Mouse (Mus musculus) limb, embryonic 14.5 days (tissue): ENCODE measurements at regions not wholly inside any gene's neighbourhood (a gene's known extent, or its start where the extent isn't known, plus 50 kb on each side); places are given as distances from the start of the nearest gene placed in this dataset.
"Not testable (repeated sequence)": the region's sequence is repeated elsewhere in the genome, so short reads cannot be mapped to it uniquely, and the experiment has no call there.

Experiments used
- ATAC-seq: fragments of 200-750 bp; cut with Nextera tagmentation; 2 replicates; pipeline ENCODE4 v1.8.0; 2017; ENCODE audit warnings: low read depth, moderate number of reproducible peaks, moderate TSS enrichment; ENCODE audit not compliant: low FRiP score
- DNase-seq: peaks from one replicate; pipeline ENCODE4 v3.0.0-alpha.2; 2015; ENCODE audit warnings: low spot score
- H3K27ac ChIP-seq: fragments of 300-500 bp; sonication (generic); replicated peaks from 2 replicates; pipeline ENCODE4 v1.5.1; 2014; ENCODE audit warnings: low read depth, mild to moderate bottlenecking, low read length, moderate library complexity, mixed read lengths
- H3K27me3 ChIP-seq: fragments of 300-500 bp; sonication (generic); 2 replicates; pipeline ENCODE4 v1.6.1; 2014; ENCODE audit warnings: low read length, mixed read lengths; ENCODE audit not compliant: control insufficient read depth, insufficient read depth
- H3K36me3 ChIP-seq: fragments of 300-500 bp; sonication (generic); 2 replicates; pipeline ENCODE4 v1.6.1; 2014; ENCODE audit warnings: mild to moderate bottlenecking, low read length, moderate library complexity, mixed read lengths; ENCODE audit not compliant: control insufficient read depth, insufficient read depth
- H3K4me1 ChIP-seq: fragments of 300-500 bp; sonication (generic); 2 replicates; pipeline ENCODE4 v1.6.1; 2014; ENCODE audit warnings: antibody characterized with exemption, low read length, mixed read lengths; ENCODE audit not compliant: control insufficient read depth, insufficient read depth
- H3K4me2 ChIP-seq: fragments of 300-500 bp; sonication (generic); replicated peaks from 2 replicates; pipeline ENCODE4 v1.6.1; 2014; ENCODE audit warnings: low read depth, mild to moderate bottlenecking, low read length, moderate library complexity; ENCODE audit not compliant: severe bottlenecking
- H3K4me3 ChIP-seq: fragments of 300-500 bp; sonication (generic); replicated peaks from 2 replicates; pipeline ENCODE4 v1.5.1; 2014; ENCODE audit warnings: low read length
- H3K9ac ChIP-seq: fragments of 300-500 bp; sonication (generic); 2 replicates; pipeline ENCODE4 v1.6.1; 2014; ENCODE audit warnings: mild to moderate bottlenecking, low read depth, low read length, moderate library complexity; ENCODE audit not compliant: severe bottlenecking
- H3K9me3 ChIP-seq: fragments of 300-500 bp; sonication (generic); 2 replicates; pipeline ENCODE4 v1.6.1; 2016; ENCODE audit warnings: low read length; ENCODE audit not compliant: control insufficient read depth
- POLR2A ChIP-seq: fragments of 200-500 bp; IDR thresholded peaks from 2 replicates; pipeline ENCODE4 v1.8.0; 2012; ENCODE audit warnings: inconsistent platforms, mild to moderate bottlenecking, moderate library complexity, borderline replicate concordance; ENCODE audit not compliant: insufficient read depth, insufficient read length; ENCODE audit errors: extremely low read depth
- WGBS: fragments of 180-500 bp; shearing (Covaris S2); extraction: QIAGEN DNeasy Blood & Tissue Kit; methylation state at CpG from one replicate; pipeline ENCODE4 v1.1.7; 2014; 5-methylcytosine and 5-hydroxymethylcytosine counted together

- no peak for ATAC-seq
- Histone ChIP-seq H3K27me3 (no peaks in the 10 kb centered on the region), H3K36me3 (no peaks in the 10 kb centered on the region), H3K4me2 (no peak overlapping the region), H3K9me3 (no peaks in the 10 kb centered on the region), H3K4me1 (no peaks in the 10 kb centered on the region), H3K9ac (no peak overlapping the region), H3K27ac (no peak overlapping the region), H3K4me3 (no peak overlapping the region)
- 55% methylated on average over 10 of the region's 10 CpGs for WGBS
- DNase-seq, result no peak
- no peak for TF ChIP-seq POLR2A
Observed at GRCm38 (mm10) chr8:15670722-15671121, 624.8 kb upstream of the BB014433 start.

GRCm38 (mm10) chr8:15670298-15670697 lies 624.4 kb upstream of the BB014433 start:
- Histone ChIP-seq H3K4me1 (no peaks in the 10 kb centered on the region), H3K27me3 (no peaks in the 10 kb centered on the region), H3K9ac (no peak overlapping the region), H3K4me3 (no peak overlapping the region), H3K27ac (no peak overlapping the region), H3K36me3 (no peaks in the 10 kb centered on the region), H3K4me2 (no peak overlapping the region), H3K9me3 (no peaks in the 10 kb centered on the region)
- TF ChIP-seq POLR2A, result no peak
- no peak for ATAC-seq
- 85% methylated on average over 5 of the region's 5 CpGs for WGBS
- no peak for DNase-seq

GRCm38 (mm10) chr8:15669515-15669914 lies 623.6 kb upstream of the BB014433 start:
- Histone ChIP-seq H3K9ac (no peak overlapping the region), H3K4me1 (no peaks in the 10 kb centered on the region), H3K4me2 (no peak overlapping the region), H3K27ac (no peak overlapping the region), H3K9me3 (no peaks in the 10 kb centered on the region), H3K27me3 (no peaks in the 10 kb centered on the region), H3K36me3 (no peaks in the 10 kb centered on the region), H3K4me3 (no peak overlapping the region)
- no peak for ATAC-seq
- TF ChIP-seq POLR2A, result no peak
- DNase-seq, result no peak
- 69% methylated on average over 3 of the region's 3 CpGs for WGBS

GRCm38 (mm10) chr8:15660602-15661001 lies 614.7 kb upstream of the BB014433 start:
- Histone ChIP-seq H3K36me3 (no peaks in the 10 kb centered on the region), H3K4me3 (no peak overlapping the region), H3K9me3 (no peaks in the 10 kb centered on the region), H3K27me3 (no peaks in the 10 kb centered on the region), H3K4me2 (no peak overlapping the region), H3K9ac (no peak overlapping the region), H3K27ac (no peak overlapping the region), H3K4me1 (no peaks in the 10 kb centered on the region)
- no peak for ATAC-seq
- WGBS, result 36% methylated on average over 1 of the region's 1 CpGs
- no peak for TF ChIP-seq POLR2A
- no peak for DNase-seq

- DNase-seq, result no peak
Observed at GRCm38 (mm10) chr8:15634769-15635366, 589.0 kb upstream of the BB014433 start.

GRCm38 (mm10) chr8:15628584-15628983 lies 582.7 kb upstream of the BB014433 start:
- no peak for TF ChIP-seq POLR2A
- DNase-seq, result no peak
- Histone ChIP-seq H3K27me3 (no peaks in the 10 kb centered on the region), H3K9ac (no peak overlapping the region), H3K9me3 (no peaks in the 10 kb centered on the region), H3K36me3 (no peaks in the 10 kb centered on the region), H3K4me3 (no peak overlapping the region), H3K4me2 (no peak overlapping the region), H3K27ac (no peak overlapping the region), H3K4me1 (no peaks in the 10 kb centered on the region)
- no peak for ATAC-seq
- WGBS, result 75% methylated on average over 2 of the region's 2 CpGs

More at GRCm38 (mm10) chr8:15634769-15635366, 589.0 kb upstream of the BB014433 start:
- 84% methylated on average over 4 of the region's 4 CpGs for WGBS
- H3K4me1 ChIP-seq, result no peaks in the 10 kb centered on the region
- no peaks in the 10 kb centered on the region for H3K27me3 ChIP-seq
- no peak overlapping the region for H3K4me2 ChIP-seq
- TF ChIP-seq POLR2A, result no peak
- no peaks in the 10 kb centered on the region; the same call in 1 of the 2 replicates for H3K9me3 ChIP-seq
- no peak for ATAC-seq
- H3K4me3 ChIP-seq, result no peak overlapping the region
- H3K27ac ChIP-seq, result no peak overlapping the region
- no peak overlapping the region for H3K9ac ChIP-seq
- H3K36me3 ChIP-seq, result no peaks in the 10 kb centered on the region

- DNase-seq, H3K4me3 ChIP-seq, H3K4me1 ChIP-seq, H3K9me3 ChIP-seq, H3K36me3 ChIP-seq, H3K27me3 ChIP-seq, H3K9ac ChIP-seq, H3K27ac ChIP-seq, ATAC-seq, H3K4me2 ChIP-seq: not testable (repeated sequence)
- WGBS, result 91% methylated on average over 28 of the region's 31 CpGs
Observed at GRCm38 (mm10) chr8:15623602-15624392, 577.9 kb upstream of the BB014433 start.
